Mouse (Mus musculus) thymus, postnatal 4 days (tissue): ENCODE data around the gene Rasgef1c.

Experiments used
- DNase-seq: peaks from one replicate; pipeline ENCODE4 v3.0.0; 2021

Rasgef1c gene

GRCm38 (mm10) chr11:50025721-50026520 lies 124.3 kb downstream of the Rasgef1c start:
- no peak for DNase-seq

- DNase-seq: no peak
Measured at GRCm38 (mm10) chr11:50026521-50027090, 125.0 kb downstream of the Rasgef1c start.

DNA sequence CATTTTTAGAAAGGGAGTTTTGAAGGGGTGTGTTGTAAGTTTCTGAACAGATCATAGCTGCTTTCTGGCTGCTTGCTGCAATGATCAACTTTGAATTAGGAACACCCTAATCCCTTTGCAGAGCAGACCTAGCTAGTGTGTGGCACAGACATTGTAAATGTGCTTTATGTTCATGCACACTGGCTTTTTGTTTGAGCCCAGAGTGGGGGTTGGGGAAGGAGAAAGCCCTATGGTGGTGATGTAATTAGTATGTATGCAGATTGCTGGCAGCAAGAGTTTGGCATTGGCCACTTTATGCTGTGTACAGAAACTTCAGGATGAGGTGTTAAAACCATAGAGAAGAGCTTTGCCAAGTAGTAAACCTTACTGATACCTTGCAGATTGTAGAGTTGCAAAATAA lies 126.8 kb downstream of the Rasgef1c start:
- DNase-seq: no peak
